Mouse (Mus musculus) granulocyte monocyte progenitor cell, adult 5-6 weeks (primary cell): Measurements from ENCODE around the gene Pira2. TPM values are rescaled to one million over a fixed set of nuclear protein-coding genes. Genes with fewer than 3 reads are reported as not detected.
"Not testable (repeated sequence)": the region's sequence is repeated elsewhere in the genome, so short reads cannot be mapped to it uniquely, and the experiment has no call there.

Experiments
- ATAC-seq: replicated peaks from 2 replicates; pipeline ENCODE4 v1.8.0; 2016; ENCODE audit warnings: mild to moderate bottlenecking, moderate TSS enrichment, inconsistent platforms; ENCODE audit not compliant: poor library complexity, severe bottlenecking
- total RNA-seq, 2 experiments: library from RNA; stranded (forward) in 1 of 2; stranded (reverse) in 1 of 2; fragments of 200-712, 200-1000 nt in 1 of 2; fragments of >200 nt in 1 of 2; fragmentation: Nextera tagmentation in 1 of 2; gene quantifications; 2 replicates each; pipeline ENCODE4 v1.2.3; 2014 to 2017

Gene Pira2
- 0.43 TPM in 1 of 2 replicates, not detected in the other for total RNA-seq (2014; fragmentation: Nextera tagmentation)
- 0.60 and 1.9 TPM in 2 replicates for total RNA-seq (2017)

DNA sequence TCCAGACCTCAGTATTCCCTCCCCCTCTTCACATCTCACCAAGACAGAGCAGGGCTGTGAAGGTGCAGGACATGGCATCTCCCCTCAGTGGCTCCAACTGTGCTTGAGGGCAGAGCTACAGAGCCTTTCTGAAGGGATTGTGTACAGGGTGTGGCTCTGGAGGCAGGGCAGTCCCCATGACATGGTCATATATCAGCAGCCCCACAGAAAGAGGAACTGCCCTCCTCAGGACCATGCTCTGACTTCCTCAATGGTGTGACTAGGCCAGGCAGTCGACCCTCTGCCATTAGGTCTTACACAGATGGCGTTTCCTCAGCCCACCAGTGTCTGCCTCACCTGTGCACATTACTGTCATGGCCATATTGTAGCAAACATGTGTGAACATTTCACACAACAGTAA, at the start of gene Pira2:
TSS of gene Pira2 (minus strand) at position 101 of the 400 bp plus-strand sequence.
- ATAC-seq: not testable (repeated sequence)

- not testable (repeated sequence) for ATAC-seq
These were observed 30.2 kb upstream of the Pira2 start for GRCm38 (mm10) chr7:3875032-3875431.

GRCm38 (mm10) chr7:3837854-3838253, 7.0 kb downstream of the Pira2 start:
- peak; percentile 74 for ATAC-seq

- not testable (repeated sequence) for ATAC-seq
These were observed 14.2 kb downstream of the Pira2 start for GRCm38 (mm10) chr7:3830633-3831032.

GRCm38 (mm10) chr7:3825599-3825998, 19.3 kb downstream of the Pira2 start, which contains the start of gene Gm15448:
TSS of gene Gm15448 (minus strand) at chr7:3825687.
- peak; percentile 35; the same call in 1 of the 2 replicates for ATAC-seq

DNA sequence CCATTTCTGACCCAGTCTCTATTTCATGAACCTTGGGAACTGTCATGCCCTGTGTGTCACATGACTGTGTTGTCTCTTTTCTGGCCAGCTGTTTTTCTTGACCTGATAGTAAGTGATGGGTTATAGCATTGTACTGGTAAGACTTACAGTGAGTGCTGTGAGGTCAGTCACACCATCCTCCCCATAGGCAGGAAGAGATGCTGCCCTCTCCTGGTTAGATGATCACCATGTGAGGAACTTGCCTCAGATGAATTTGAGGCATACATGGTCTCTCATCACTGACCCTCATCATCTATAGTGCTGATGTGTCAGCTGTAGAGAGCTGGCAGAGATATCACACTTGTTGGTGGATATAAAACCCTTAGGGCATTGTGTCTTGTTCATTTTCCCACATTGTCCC, 32.9 kb downstream of the Pira2 start:
- not testable (repeated sequence) for ATAC-seq

DNA sequence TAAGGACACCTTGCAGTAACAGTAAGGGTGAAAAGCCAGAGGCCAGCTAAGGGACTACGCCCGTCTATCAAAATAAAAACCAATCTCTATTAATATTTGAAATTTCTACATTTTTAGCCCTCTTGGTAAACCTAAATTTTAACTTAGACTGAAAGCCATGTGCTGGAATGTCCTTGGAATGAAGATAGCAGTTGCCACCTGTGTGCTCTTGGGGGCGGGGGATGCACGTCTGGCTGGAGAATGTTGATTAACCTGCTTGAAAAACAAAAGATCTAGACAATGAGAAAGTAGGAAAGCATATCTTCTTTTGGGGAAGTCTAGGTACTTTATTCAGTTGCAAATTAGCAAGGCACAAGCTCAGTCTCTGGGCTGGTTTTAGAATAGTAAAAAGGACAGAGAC, 41.9 kb downstream of the Pira2 start:
- not testable (repeated sequence) for ATAC-seq

GRCm38 (mm10) chr7:3799940-3800339, 44.9 kb downstream of the Pira2 start:
- peak; percentile 40; the same call in 1 of the 2 replicates for ATAC-seq

GRCm38 (mm10) chr7:3796286-3796685, 48.6 kb downstream of the Pira2 start:
- ATAC-seq: not testable (repeated sequence)

Other genes starting within 250 kb of the Pira2 start
- not detected in 2 replicates for gene Oscar, start 228.9 kb downstream of the Pira2 start, total RNA-seq (2014; fragmentation: Nextera tagmentation)
- gene Oscar, start 228.9 kb downstream of the Pira2 start, total RNA-seq (2017): not detected in 2 replicates
- 395 and 454 TPM in 2 replicates for gene Ndufa3, start 227.7 kb downstream of the Pira2 start, total RNA-seq (2014; fragmentation: Nextera tagmentation)
- 132 and 210 TPM in 2 replicates for gene Ndufa3, start 227.7 kb downstream of the Pira2 start, total RNA-seq (2017)
- gene Tfpt, start 215.1 kb downstream of the Pira2 start, total RNA-seq (2014; fragmentation: Nextera tagmentation): 32.8 and 33.8 TPM in 2 replicates
- 32.5 and 36.8 TPM in 2 replicates for gene Tfpt, start 215.1 kb downstream of the Pira2 start, total RNA-seq (2017)
- 47.8 and 91.0 TPM in 2 replicates for gene Prpf31, start 215.1 kb downstream of the Pira2 start, total RNA-seq (2014; fragmentation: Nextera tagmentation)
- gene Prpf31, start 215.1 kb downstream of the Pira2 start, total RNA-seq (2017): 123 and 132 TPM in 2 replicates
- 138 and 156 TPM in 2 replicates for gene Cnot3, start 199.8 kb downstream of the Pira2 start, total RNA-seq (2014; fragmentation: Nextera tagmentation)
- 19.0 and 22.7 TPM in 2 replicates for gene Cnot3, start 199.8 kb downstream of the Pira2 start, total RNA-seq (2017)
- 5.2 and 6.6 TPM in 2 replicates for gene Leng1, start 179.2 kb downstream of the Pira2 start, total RNA-seq (2014; fragmentation: Nextera tagmentation)
- gene Leng1, start 179.2 kb downstream of the Pira2 start, total RNA-seq (2017): 4.7 and 7.2 TPM in 2 replicates
- gene Tmc4, start 167.5 kb downstream of the Pira2 start, total RNA-seq (2014; fragmentation: Nextera tagmentation): 4.7 and 11.5 TPM in 2 replicates
- 2.2 and 2.3 TPM in 2 replicates for gene Tmc4, start 167.5 kb downstream of the Pira2 start, total RNA-seq (2017)
- 21.2 and 28.7 TPM in 2 replicates for gene Tsen34, start 152.2 kb downstream of the Pira2 start, total RNA-seq (2014; fragmentation: Nextera tagmentation)
- gene Tsen34, start 152.2 kb downstream of the Pira2 start, total RNA-seq (2017): 31.6 and 37.5 TPM in 2 replicates
- 63.5 and 76.3 TPM in 2 replicates for gene Mboat7, start 151.5 kb downstream of the Pira2 start, total RNA-seq (2014; fragmentation: Nextera tagmentation)
- gene Mboat7, start 151.5 kb downstream of the Pira2 start, total RNA-seq (2017): 22.6 and 38.3 TPM in 2 replicates
- 3,458 and 3,628 TPM in 2 replicates for gene Rps9, start 141.1 kb downstream of the Pira2 start, total RNA-seq (2014; fragmentation: Nextera tagmentation)
- gene Rps9, start 141.1 kb downstream of the Pira2 start, total RNA-seq (2017): 1,516 and 1,598 TPM in 2 replicates
- 3.8 TPM in 1 of 2 replicates, not detected in the other for gene Pirb, start 124.7 kb downstream of the Pira2 start, total RNA-seq (2014; fragmentation: Nextera tagmentation)
- gene Pirb, start 124.7 kb downstream of the Pira2 start, total RNA-seq (2017): 3.1 and 3.3 TPM in 2 replicates
- not detected in 2 replicates for gene Gm15448, start 19.4 kb downstream of the Pira2 start, total RNA-seq (2014; fragmentation: Nextera tagmentation)
- 0.52 TPM in 1 of 2 replicates, not detected in the other for gene Gm15448, start 19.4 kb downstream of the Pira2 start, total RNA-seq (2017)
- gene Gm14548, start 53.1 kb upstream of the Pira2 start, total RNA-seq (2014; fragmentation: Nextera tagmentation): 1.4 TPM in 1 of 2 replicates, not detected in the other
- 1.7 TPM in 1 of 2 replicates, not detected in the other for gene Gm14548, start 53.1 kb upstream of the Pira2 start, total RNA-seq (2017)
- not detected in 2 replicates for gene Lilra6, start 70.5 kb upstream of the Pira2 start, total RNA-seq (2014; fragmentation: Nextera tagmentation)
- gene Lilra6, start 70.5 kb upstream of the Pira2 start, total RNA-seq (2017): 1.6 TPM in 1 of 2 replicates, not detected in the other
- gene Lair1, start 218.2 kb upstream of the Pira2 start, total RNA-seq (2014; fragmentation: Nextera tagmentation): 32.6 and 38.7 TPM in 2 replicates
- gene Lair1, start 218.2 kb upstream of the Pira2 start, total RNA-seq (2017): 78.9 and 81.0 TPM in 2 replicates